Mouse (Mus musculus) intestine, embryonic 16.5 days (tissue): ENCODE data around the gene Nkain2. TPM values are rescaled to one million over a fixed set of nuclear protein-coding genes. Genes with fewer than 3 reads are reported as not detected.

Source experiments
- ATAC-seq: fragments of 200-750 bp; cut with Nextera tagmentation; 2 replicates; pipeline ENCODE4 v1.8.0; 2017; ENCODE audit warnings: moderate TSS enrichment, moderate library complexity
- H3K27ac ChIP-seq: fragments of 300-500 bp; sonication (generic); 2 replicates; pipeline ENCODE4 v1.5.1; 2014; ENCODE audit warnings: mild to moderate bottlenecking, low read length
- H3K27me3 ChIP-seq: fragments of 300-500 bp; sonication (generic); replicated peaks from 2 replicates; pipeline ENCODE4 v1.6.1; 2014; ENCODE audit warnings: low read length, control low read depth, mixed read lengths; ENCODE audit not compliant: control insufficient read depth, insufficient read depth
- H3K36me3 ChIP-seq: fragments of 300-500 bp; sonication (generic); 2 replicates; pipeline ENCODE4 v1.6.1; 2014; ENCODE audit warnings: low read length, control low read depth; ENCODE audit not compliant: control insufficient read depth, insufficient read depth
- H3K4me1 ChIP-seq: fragments of 300-500 bp; sonication (generic); 2 replicates; pipeline ENCODE4 v1.6.1; 2014; ENCODE audit warnings: low read length, control low read depth, mixed read lengths; ENCODE audit not compliant: control insufficient read depth, insufficient read depth
- H3K4me2 ChIP-seq: fragments of 300-500 bp; sonication (generic); 2 replicates; pipeline ENCODE4 v1.6.1; 2014; ENCODE audit warnings: low read depth, low read length, control low read depth
- H3K4me3 ChIP-seq: fragments of 300-500 bp; sonication (generic); 2 replicates; pipeline ENCODE4 v1.5.1; 2014; ENCODE audit warnings: mild to moderate bottlenecking, low read length
- H3K9ac ChIP-seq: fragments of 300-500 bp; sonication (generic); 2 replicates; pipeline ENCODE4 v1.6.1; 2014; ENCODE audit warnings: low read depth, low read length
- H3K9me3 ChIP-seq: fragments of 300-500 bp; sonication (generic); 2 replicates; pipeline ENCODE4 v1.6.1; 2016; ENCODE audit warnings: low read length, control low read depth; ENCODE audit not compliant: control insufficient read depth
- whole genome bisulfite sequencing: fragments of 180-500 bp; shearing (Covaris S2); extraction: QIAGEN DNeasy Blood & Tissue Kit; methylation state at CpG from one replicate; pipeline ENCODE4 v1.1.7; 2014; 5-methylcytosine and 5-hydroxymethylcytosine counted together
- polyA plus RNA-seq: library from polyadenylated mRNA; unstranded; fragments of >200 nt; fragmentation: Nextera tagmentation; extraction: Ambion mirVana; gene quantifications from 2 replicates; pipeline ENCODE4 v1.2.1, GENCODE M21; 2015

The Nkain2 gene
- polyA plus RNA-seq, 1 experiment from 2014 or later, result 0.61 TPM

DNA sequence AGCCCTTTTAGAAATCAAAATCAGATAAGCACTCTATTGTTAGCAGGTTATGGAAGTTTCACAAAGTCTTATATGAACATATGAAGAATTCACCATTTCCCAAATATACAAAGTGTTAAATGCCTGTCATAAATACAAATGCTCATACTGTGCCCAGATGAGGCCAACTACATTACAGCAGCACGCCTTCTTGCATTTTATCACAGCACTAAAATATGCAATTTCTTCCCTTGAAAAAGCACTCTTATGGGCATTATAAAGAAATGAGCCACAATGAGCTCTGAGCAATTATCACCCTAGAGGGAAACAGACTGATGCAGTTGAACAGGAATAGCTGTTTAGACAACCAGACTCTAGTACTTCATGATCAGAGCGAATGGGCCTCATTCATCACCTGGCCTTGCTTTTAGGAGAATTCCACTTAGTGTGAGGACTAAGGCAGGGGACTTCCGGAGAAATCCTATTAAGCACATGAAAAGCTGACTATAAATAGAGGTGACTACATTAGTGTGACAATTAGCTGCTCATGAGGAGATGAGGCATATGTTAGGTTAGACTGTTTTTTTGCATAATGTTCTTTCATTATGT is 450.2 kb downstream of the Nkain2 start:
- no peak overlapping the region for H3K4me2 ChIP-seq
- H3K27ac ChIP-seq, result no peak overlapping the region
- no peaks in the 10 kb centered on the region for H3K9me3 ChIP-seq
- H3K9ac ChIP-seq, result no peak overlapping the region
- H3K4me1 ChIP-seq, result no peaks in the 10 kb centered on the region
- WGBS, result 69% methylated on average over 3 of the region's 3 CpGs
- no peak overlapping the region for H3K4me3 ChIP-seq
- H3K27me3 ChIP-seq, result no peaks in the 10 kb centered on the region
- ATAC-seq, result no peak
- no peaks in the 10 kb centered on the region for H3K36me3 ChIP-seq

DNA sequence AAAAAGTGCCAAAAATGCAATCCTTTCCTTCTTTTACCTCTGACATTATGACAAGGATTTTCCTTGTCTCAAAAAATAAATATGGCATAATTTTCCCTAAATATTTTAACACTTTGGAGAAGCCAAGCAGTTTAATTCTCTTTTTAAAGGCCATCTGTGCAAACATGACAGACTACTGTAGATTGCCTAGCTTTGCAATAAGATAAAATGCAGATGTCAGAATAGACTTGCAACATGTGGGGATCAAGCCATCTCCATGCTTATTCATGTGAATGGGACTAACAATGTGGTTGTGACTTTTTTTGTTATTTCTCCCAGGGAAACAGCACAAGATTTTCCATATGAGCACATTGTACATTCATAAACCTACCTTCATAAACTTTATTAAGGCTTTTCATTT is 476.0 kb downstream of the Nkain2 start:
- no peak for ATAC-seq
- H3K27ac ChIP-seq, result no peak overlapping the region
- H3K4me2 ChIP-seq, result no peak overlapping the region
- H3K9me3 ChIP-seq, result no peaks in the 10 kb centered on the region
- no peak overlapping the region for H3K9ac ChIP-seq
- no peaks in the 10 kb centered on the region for H3K36me3 ChIP-seq
- no peak overlapping the region for H3K4me3 ChIP-seq
- H3K27me3 ChIP-seq, result no peaks in the 10 kb centered on the region
- H3K4me1 ChIP-seq, result no peaks in the 10 kb centered on the region

DNA sequence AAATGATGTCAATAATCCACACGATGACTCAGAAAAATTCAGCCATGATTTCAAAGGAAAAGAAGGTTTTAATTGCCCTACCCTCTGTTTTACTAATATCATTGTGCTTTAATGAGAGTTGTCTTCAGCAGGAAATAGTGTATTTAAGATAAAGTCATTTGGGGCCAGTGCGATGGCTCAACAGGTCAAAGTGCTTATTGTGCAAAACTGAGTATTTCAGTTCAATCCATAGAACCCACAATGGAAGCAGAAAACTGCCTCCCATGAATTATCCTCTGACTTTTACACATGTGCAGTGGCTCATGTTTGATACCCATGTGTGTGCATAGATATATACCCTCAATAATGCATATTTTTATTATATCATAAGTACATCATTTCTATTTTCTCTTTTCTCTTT is 478.9 kb downstream of the Nkain2 start:
- peak; percentile 55; the same call in 1 of the 2 replicates for ATAC-seq
- H3K4me1 ChIP-seq, result no peaks in the 10 kb centered on the region
- H3K4me3 ChIP-seq, result no peak overlapping the region
- no peak overlapping the region for H3K9ac ChIP-seq
- no peaks in the 10 kb centered on the region for H3K36me3 ChIP-seq
- no peak overlapping the region for H3K27ac ChIP-seq
- no peaks in the 10 kb centered on the region for H3K27me3 ChIP-seq
- WGBS, result 61% methylated on average over 2 of the region's 2 CpGs
- no peak overlapping the region for H3K4me2 ChIP-seq
- no peaks in the 10 kb centered on the region for H3K9me3 ChIP-seq

DNA sequence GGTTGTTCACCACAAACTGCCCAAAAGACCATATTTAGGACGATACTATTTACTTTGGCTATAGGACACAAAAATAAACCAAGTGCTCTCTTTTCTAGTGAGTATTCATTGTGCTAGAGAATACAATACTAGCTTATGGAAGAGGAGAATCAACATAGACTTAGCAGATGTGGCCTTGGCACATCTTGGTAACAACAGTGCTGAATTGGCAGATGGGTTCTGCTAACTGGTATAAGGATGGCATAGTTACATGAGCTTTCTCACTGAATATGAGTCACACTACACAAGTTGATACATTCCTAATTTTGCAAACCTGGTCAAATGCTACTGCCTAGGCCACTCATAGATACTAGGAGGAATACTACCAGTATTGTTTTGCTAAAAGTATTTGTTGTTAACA is 489.3 kb downstream of the Nkain2 start:
- Histone ChIP-seq H3K27ac (no peak overlapping the region), H3K9ac (no peak overlapping the region), H3K36me3 (no peaks in the 10 kb centered on the region), H3K9me3 (no peaks in the 10 kb centered on the region), H3K27me3 (no peaks in the 10 kb centered on the region), H3K4me2 (no peak overlapping the region), H3K4me3 (no peak overlapping the region), H3K4me1 (no peaks in the 10 kb centered on the region)
- WGBS, result 70% methylated on average over 1 of the region's 1 CpGs
- no peak for ATAC-seq

DNA sequence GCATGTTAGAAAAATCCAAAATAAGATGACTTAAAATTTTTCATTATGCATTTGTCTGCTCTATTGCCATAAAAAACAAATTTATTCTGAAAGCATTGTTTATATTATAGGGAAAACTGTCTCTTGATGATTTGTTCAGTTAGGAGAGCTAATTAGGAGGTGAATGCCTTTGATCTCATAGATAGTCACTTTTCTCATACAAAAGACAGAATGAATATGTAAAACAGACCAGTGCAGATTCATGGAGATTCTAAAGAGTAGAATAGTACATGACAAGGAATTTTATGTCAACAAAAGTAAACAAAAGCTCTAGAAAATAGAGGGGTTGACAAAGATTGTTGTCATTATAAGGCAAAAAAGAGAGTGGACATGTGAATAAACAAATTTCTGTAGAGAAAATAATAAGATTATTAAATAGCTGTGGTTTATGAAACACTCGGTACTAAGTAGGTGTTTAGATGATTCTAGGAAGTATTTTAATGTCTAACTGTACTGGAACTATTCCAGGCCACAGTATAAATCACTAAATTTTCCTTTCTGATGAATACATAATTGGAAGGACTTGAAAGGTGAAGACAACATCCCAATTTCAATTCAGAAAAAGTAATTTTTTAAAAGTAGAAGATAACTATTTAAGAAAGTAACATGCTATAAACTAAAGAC is 496.3 kb downstream of the Nkain2 start:
- H3K4me2 ChIP-seq, result no peak overlapping the region
- no peak overlapping the region for H3K4me3 ChIP-seq
- H3K9ac ChIP-seq, result no peak overlapping the region
- H3K9me3 ChIP-seq, result no peaks in the 10 kb centered on the region
- H3K36me3 ChIP-seq, result no peaks in the 10 kb centered on the region
- no peak overlapping the region for H3K27ac ChIP-seq
- no peaks in the 10 kb centered on the region for H3K27me3 ChIP-seq
- WGBS, result 72% methylated on average over 1 of the region's 1 CpGs
- ATAC-seq, result no peak
- no peaks in the 10 kb centered on the region for H3K4me1 ChIP-seq

DNA sequence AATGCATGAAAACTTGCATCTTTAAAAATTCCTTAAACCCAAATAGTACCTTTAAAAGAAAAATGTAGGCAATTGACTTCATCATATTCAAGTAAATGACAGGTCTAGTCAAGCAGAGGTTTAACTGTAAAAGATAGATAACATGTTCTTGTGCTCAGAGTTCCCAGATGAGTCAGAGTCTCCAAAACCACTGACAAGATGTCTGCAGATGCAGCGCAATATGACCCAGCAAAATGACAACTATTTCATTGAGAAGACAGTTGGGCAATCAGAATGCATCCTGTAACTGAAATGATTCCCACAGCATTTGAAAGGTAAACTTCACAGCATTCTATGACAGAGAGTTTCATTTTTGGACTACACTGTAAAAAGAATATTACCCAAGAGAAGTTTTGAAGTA is 496.9 kb downstream of the Nkain2 start:
- Histone ChIP-seq H3K4me3 (no peak overlapping the region), H3K27me3 (no peaks in the 10 kb centered on the region), H3K9me3 (no peaks in the 10 kb centered on the region), H3K4me1 (no peaks in the 10 kb centered on the region), H3K27ac (no peak overlapping the region), H3K36me3 (no peaks in the 10 kb centered on the region), H3K4me2 (no peak overlapping the region), H3K9ac (no peak overlapping the region)
- 93% methylated on average over 1 of the region's 1 CpGs for WGBS
- ATAC-seq, result no peak

DNA sequence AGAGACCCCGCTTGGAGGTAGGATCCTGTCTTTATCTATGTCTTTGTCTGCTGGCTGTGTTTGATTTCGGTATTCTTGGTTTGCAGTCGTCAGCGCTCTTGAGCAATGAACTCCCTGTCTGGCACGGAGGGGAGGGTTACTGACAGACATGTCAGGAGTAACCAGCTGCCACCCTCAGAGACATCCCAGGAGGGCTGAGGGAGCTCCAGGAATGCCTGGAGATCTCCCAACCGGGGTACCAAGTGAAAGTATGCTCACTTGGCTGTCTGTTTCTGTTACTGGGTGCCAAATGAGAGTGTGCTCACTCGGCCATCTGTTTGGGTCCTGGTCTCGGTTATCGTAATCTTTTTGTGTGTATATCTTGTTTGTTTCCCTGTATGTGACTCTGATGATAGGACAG is 577.5 kb downstream of the Nkain2 start:
- H3K9ac ChIP-seq, result no peak overlapping the region
- 93% methylated on average over 9 of the region's 9 CpGs for WGBS
- no peaks in the 10 kb centered on the region for H3K4me1 ChIP-seq
- H3K4me2 ChIP-seq, result no peak overlapping the region
- H3K27me3 ChIP-seq, result no peaks in the 10 kb centered on the region
- no peak overlapping the region for H3K27ac ChIP-seq
- H3K36me3 ChIP-seq, result no peaks in the 10 kb centered on the region
- H3K4me3 ChIP-seq, result no peak overlapping the region
- H3K9me3 ChIP-seq, result peaks cover 5% of the 10 kb centered on the region; the same call in 1 of the 2 replicates
- ATAC-seq, result no peak

DNA sequence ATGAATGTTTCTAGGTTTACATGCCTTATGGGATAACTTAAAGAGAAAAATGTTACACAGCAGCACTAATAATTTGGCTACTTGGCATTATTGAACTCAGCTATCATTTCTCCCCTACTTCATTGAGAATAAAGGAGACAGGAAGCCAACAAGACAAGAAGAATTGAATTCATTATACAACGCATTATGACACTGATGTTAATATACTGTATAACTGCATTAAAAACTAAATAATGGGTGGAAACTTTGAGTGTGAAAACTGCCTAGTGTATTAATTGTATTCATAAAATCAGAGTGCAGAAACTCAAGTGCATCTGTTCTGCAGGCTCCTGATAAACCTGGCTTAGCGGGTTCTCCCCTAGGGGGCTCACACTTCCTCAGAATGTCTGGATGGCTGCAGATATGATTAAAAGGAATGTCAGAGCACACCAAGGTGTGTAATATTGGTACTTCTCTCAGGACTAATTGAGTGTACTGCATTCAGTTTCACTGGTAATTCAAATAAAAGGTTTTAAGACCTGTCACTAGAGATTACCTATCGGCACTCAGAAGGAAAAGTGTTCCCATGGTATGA is 589.2 kb downstream of the Nkain2 start:
- Histone ChIP-seq H3K4me2 (no peak overlapping the region), H3K4me3 (no peak overlapping the region), H3K9ac (no peak overlapping the region), H3K36me3 (no peaks in the 10 kb centered on the region), H3K9me3 (no peaks in the 10 kb centered on the region), H3K4me1 (no peaks in the 10 kb centered on the region), H3K27ac (no peak overlapping the region), H3K27me3 (no peaks in the 10 kb centered on the region)
- 86% methylated on average over 3 of the region's 3 CpGs for WGBS
- ATAC-seq, result no peak

DNA sequence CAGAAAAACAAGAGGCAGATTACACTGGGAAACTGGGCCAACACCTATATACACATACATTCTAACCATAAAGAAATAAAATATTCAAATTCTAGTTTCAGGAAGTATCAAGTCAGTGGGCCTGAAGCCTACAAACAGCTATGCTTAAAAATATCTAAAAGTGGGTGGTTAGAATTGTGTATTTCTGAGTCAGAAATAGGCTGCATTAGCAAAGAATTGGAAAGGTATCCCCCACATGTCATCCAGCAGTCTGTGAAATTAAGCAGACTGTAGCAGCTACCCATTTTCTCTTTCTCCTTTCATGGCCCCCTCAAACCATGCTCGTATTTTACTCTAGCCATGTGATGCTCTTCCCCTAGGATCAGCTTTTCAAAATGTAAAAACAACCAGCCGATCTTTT is 599.8 kb downstream of the Nkain2 start:
- no peak for ATAC-seq
- no peak overlapping the region for H3K4me3 ChIP-seq
- H3K27ac ChIP-seq, result no peak overlapping the region
- no peak overlapping the region for H3K9ac ChIP-seq
- 61% methylated on average over 2 of the region's 2 CpGs for WGBS
- H3K36me3 ChIP-seq, result no peaks in the 10 kb centered on the region
- H3K4me1 ChIP-seq, result no peaks in the 10 kb centered on the region
- no peaks in the 10 kb centered on the region for H3K9me3 ChIP-seq
- no peaks in the 10 kb centered on the region for H3K27me3 ChIP-seq
- H3K4me2 ChIP-seq, result no peak overlapping the region
